Mouse (Mus musculus): ENCODE measurements around the gene Ppfibp2.

DNA sequence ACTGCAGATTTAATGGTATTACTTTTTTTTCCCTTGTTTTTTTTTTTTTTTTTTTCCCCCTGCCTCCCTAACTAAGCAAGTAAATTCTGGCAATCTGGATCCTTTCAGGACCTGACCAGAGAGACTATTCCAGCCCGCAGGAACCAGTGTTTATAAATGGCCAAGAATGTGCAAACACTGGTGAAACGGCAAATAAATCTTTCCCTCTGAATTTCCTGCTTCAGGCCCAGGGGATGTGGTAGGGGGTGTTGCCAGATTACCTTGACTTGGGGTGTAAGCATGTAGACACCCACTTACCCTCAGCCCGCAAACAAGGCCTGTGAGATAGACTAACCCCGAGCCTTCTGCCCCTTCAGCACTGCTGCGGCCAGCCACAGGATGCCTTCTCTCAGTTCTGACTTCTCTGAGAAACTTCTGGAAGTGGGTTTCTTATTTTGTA lies 66.9 kb downstream of the Ppfibp2 start:
- TF ChIP-seq E2F4 (IDR thresholded peaks at IDR 0.05; ENCODE audit: insufficient read depth) = no peak
- TF ChIP-seq TCF3 (IDR thresholded peaks at IDR 0.05; ENCODE audit: insufficient read length, low read depth) = no peak
